Mouse (Mus musculus) liver, postnatal 0 days (tissue): ENCODE results near the gene Sf3b5. TPM values are rescaled to one million over a fixed set of nuclear protein-coding genes. Genes with fewer than 3 reads are reported as not detected.

Source experiments
- ATAC-seq: fragments of 200-750 bp; cut with Nextera tagmentation; 2 replicates; pipeline ENCODE4 v1.8.0; 2017; ENCODE audit warnings: mild to moderate bottlenecking, moderate library complexity
- DNase-seq: peaks from one replicate; pipeline ENCODE4 v3.0.0-alpha.2; 2016
- H3K27ac ChIP-seq: fragments of 300-500 bp; sonication (generic); 2 replicates; pipeline ENCODE4 v1.5.1; 2014; ENCODE audit warnings: antibody characterized with exemption, moderate library complexity, mild to moderate bottlenecking, low read depth
- H3K27me3 ChIP-seq: fragments of 300-500 bp; sonication (generic); 2 replicates; pipeline ENCODE4 v1.6.1; 2014; ENCODE audit warnings: low read length, control low read depth, mixed read lengths; ENCODE audit not compliant: insufficient read depth
- H3K36me3 ChIP-seq: fragments of 300-500 bp; sonication (generic); replicated peaks from 2 replicates; pipeline ENCODE4 v1.6.1; 2014; ENCODE audit warnings: mild to moderate bottlenecking, control low read depth, low read length, moderate library complexity, mixed read lengths; ENCODE audit not compliant: insufficient read depth
- H3K4me1 ChIP-seq: fragments of 300-500 bp; sonication (generic); 2 replicates; pipeline ENCODE4 v1.6.1; 2014; ENCODE audit warnings: antibody characterized with exemption, mild to moderate bottlenecking, control low read depth; ENCODE audit not compliant: insufficient read depth
- H3K4me2 ChIP-seq: fragments of 300-500 bp; sonication (generic); 2 replicates; pipeline ENCODE4 v1.6.1; 2014; ENCODE audit warnings: low read depth, mild to moderate bottlenecking, low read length, moderate library complexity, mixed read lengths
- H3K4me3 ChIP-seq: fragments of 300-500 bp; sonication (generic); 2 replicates; pipeline ENCODE4 v1.5.1; 2014; ENCODE audit warnings: low read depth, low read length
- H3K9ac ChIP-seq: fragments of 300-500 bp; sonication (generic); replicated peaks from 2 replicates; pipeline ENCODE4 v1.6.1; 2014; ENCODE audit warnings: mild to moderate bottlenecking, moderate library complexity
- H3K9me3 ChIP-seq: fragments of 300-500 bp; sonication (generic); 2 replicates; pipeline ENCODE4 v1.6.1; 2016; ENCODE audit warnings: mild to moderate bottlenecking, control low read depth, low read length, mixed read lengths
- CTCF ChIP-seq: sonication (generic); IDR thresholded peaks from 2 replicates; pipeline ENCODE4 v1.5.1; 2016; ENCODE audit warnings: antibody characterized with exemption, low read depth
- EP300 ChIP-seq: IDR thresholded peaks from 2 replicates; pipeline ENCODE4 v1.6.1; 2016; ENCODE audit warnings: antibody characterized with exemption, low read depth, mild to moderate bottlenecking
- WGBS: fragments of 180-500 bp; shearing (Covaris S2); extraction: QIAGEN DNeasy Blood & Tissue Kit; methylation state at CpG from one replicate; pipeline ENCODE4 v1.1.7; 2014; ENCODE audit not compliant: insufficient replicate concordance; 5-methylcytosine and 5-hydroxymethylcytosine counted together
- polyA plus RNA-seq: library from polyadenylated mRNA; unstranded; fragments of >200 nt; fragmentation: Nextera tagmentation; extraction: Ambion mirVana; gene quantifications from 2 replicates; pipeline ENCODE4 v1.2.1, GENCODE M21; 2015

Sf3b5 gene
- polyA plus RNA-seq, 1 experiment from 2014 or later = 15.5 TPM

DNA sequence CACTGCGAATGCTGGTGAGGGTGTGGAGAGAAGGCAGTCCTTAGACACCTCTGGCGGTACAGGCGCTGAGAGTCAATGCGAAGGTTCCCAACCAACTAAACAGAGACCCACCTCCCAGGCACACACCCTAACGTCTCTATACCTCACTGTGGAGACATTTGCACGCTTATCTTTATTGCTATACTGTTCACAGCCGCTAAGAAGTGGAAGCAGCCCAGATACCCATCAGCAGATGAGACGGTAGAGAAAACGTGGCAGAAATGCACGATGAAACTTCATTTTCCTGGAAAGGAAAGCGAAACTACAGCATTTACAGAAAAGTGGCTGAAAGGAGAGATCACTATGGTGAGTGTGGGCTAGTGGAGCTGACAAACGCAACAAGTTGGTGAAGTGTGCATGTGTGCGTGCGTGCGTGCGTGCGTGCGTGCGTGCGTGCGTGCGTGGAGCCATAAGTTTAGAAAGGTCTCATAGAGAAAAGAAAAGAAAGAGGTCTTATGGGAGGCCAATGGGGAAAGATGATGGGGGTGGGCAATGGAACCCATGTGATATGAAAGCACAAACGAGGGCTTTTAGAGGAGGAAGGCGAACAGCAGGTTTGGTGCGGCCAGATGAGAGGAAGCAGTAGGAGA is 11.6 kb upstream of the Sf3b5 start:
- DNase-seq (no peak), ATAC-seq (no peak)
- Histone ChIP-seq H3K27ac (no peak overlapping the region), H3K4me2 (no peak overlapping the region), H3K9ac (no peak overlapping the region), H3K27me3 (no peaks in the 10 kb centered on the region), H3K9me3 (no peaks in the 10 kb centered on the region), H3K36me3 (no peaks in the 10 kb centered on the region), H3K4me1 (no peaks in the 10 kb centered on the region; the same call in 1 of the 2 replicates), H3K4me3 (no peak overlapping the region)
- TF ChIP-seq EP300 = no peak
- TF ChIP-seq CTCF = no peak
- WGBS = 74% methylated on average over 25 of the region's 25 CpGs

DNA sequence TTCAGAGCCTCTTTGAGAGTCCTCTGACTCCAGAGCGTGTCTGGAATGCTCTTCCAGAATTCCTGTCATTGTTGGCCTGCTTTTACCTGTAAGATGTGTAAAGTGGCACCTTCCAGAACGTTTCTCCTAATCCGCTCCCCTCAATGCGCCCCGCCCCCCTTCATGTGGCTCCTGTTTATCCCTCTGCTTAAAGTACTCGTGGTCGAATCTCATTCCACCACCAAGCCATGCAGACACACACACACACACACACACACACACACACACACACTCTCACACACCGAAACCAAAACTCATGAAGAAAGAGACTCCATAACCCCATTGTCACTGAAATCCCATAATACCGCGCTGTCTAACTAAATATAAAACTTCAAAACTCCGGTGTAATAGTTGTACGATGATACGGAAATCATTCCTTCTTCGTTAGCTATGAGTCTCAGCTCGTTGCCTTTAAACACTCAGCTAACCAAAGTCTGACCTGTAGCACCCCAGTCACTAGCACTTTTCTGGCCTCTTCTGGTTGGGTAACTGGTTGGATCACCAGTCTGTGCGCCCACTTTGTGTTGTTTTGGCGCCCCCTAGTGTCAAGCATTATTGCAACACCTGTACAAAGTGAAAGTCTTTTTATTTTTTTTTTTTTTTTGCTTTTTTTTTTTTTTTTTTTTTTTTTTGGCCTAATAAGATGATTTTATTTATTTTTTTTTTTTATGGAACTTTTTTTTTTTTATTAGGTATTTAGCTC is 8.2 kb upstream of the Sf3b5 start:
- peak; percentile 83 for ATAC-seq
- 43% methylated on average over 17 of the region's 17 CpGs for WGBS
- H3K27me3 ChIP-seq = no peaks in the 10 kb centered on the region
- H3K9ac ChIP-seq = no peak overlapping the region
- no peaks in the 10 kb centered on the region for H3K36me3 ChIP-seq
- DNase-seq = peak; percentile 91
- TF ChIP-seq EP300 (no peak), CTCF (peak; percentile 89)
- H3K4me3 ChIP-seq = no peak overlapping the region
- H3K27ac ChIP-seq = no peak overlapping the region
- peak overlapping the region; percentile 30; the same call in 1 of the 2 replicates for H3K4me2 ChIP-seq
- H3K4me1 ChIP-seq = no peaks in the 10 kb centered on the region
- no peaks in the 10 kb centered on the region for H3K9me3 ChIP-seq

DNA sequence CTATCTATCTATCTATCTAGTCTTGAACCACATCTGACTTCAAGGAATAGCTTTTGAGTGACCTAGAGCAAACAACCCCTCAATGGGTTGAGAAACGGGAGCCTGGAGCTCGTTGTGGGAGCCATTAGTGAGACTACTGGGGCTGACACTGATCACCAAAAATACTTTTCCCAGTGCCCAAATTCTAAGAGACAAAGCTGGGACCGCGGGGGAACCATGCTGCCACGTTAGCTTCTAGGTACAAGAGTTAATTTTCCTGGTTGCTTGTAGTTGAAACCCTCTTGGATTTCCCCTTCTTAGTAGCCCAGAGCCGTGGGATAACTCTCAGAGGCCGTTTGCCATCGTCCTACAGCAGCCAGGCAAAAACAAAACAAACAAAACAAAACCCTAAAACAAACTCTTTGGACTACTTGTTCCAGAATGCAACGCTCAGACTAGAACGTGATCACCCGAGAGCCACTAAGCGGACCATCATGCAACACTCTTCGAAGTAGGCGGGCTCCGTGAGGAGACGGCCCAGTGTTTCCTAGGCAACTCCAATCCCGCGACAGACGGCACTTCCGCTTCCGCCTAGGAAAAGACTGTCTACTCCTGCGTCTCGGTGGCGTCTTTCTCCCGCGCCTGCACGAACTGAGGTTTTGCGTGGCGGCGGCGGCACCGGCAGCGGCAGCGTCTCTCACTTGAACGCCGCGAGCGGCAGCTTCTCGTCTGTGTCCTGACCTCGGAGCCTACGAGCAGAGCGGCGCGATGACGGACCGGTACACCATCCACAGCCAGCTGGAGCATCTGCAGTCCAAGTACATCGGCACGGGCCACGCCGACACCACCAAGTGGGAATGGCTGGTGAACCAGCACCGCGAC is 3.0 kb downstream of the Sf3b5 start:
- peak; percentile 94 for DNase-seq
- peak overlapping the region; percentile 96 for H3K4me2 ChIP-seq
- peak overlapping the region; percentile 95 for H3K4me3 ChIP-seq
- 2% methylated on average over 52 of the region's 52 CpGs for WGBS
- no peaks in the 10 kb centered on the region for H3K9me3 ChIP-seq
- H3K9ac ChIP-seq = peak overlapping the region; percentile 92
- peak overlapping the region; percentile 77 for H3K27ac ChIP-seq
- H3K4me1 ChIP-seq = peaks cover 10% of the 10 kb centered on the region
- TF ChIP-seq CTCF = no peak
- TF ChIP-seq EP300 = no peak
- no peaks in the 10 kb centered on the region; the same call in 1 of the 2 replicates for H3K36me3 ChIP-seq
- H3K27me3 ChIP-seq = no peaks in the 10 kb centered on the region
- ATAC-seq = peak; percentile 100

DNA sequence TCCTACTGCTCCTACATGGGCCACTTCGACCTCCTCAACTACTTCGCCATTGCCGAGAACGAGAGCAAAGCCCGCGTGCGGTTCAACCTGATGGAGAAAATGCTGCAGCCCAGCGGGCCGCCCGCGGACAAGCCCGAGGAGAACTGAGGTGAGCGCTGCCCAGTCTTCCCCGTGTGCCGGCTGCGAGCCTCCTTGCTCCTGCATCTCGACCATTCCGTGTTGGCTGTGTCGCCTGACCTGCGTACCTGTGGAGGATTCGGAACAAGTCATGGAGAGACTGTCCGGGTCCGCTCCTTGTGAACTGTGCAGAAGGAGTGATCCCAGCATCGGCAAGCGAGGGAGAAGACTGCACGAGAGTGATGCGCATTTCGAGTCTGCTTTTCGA is 3.6 kb downstream of the Sf3b5 start:
- WGBS = under 1% methylated on average over 29 of the region's 29 CpGs
- DNase-seq (no peak), ATAC-seq (peak; percentile 37)
- Histone ChIP-seq H3K4me3 (peak overlapping the region; percentile 95), H3K4me2 (peak overlapping the region; percentile 96), H3K4me1 (peaks cover 10% of the 10 kb centered on the region), H3K27ac (peak overlapping the region; percentile 61), H3K27me3 (no peaks in the 10 kb centered on the region), H3K9me3 (no peaks in the 10 kb centered on the region), H3K36me3 (no peaks in the 10 kb centered on the region; the same call in 1 of the 2 replicates), H3K9ac (peak overlapping the region; percentile 92)
- no peak for TF ChIP-seq CTCF

DNA sequence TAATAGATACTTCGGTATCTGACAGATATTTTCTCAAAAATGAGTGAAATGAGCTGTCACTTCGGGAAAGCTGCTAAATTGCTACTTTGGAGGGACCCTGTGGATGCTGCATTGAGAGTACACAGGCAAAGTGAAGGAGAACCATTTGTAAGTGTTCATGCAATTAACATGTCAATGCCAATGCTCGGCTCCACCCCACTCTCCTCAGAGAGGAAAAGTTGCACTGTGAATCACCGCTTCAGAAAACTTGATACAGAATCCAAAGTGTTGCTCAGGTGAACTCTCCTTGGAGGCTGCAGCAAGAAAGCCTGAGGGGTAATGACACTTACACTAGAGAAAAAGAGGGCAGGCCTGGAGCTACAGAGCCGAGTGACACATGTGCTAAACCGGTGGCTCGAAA is 8.9 kb downstream of the Sf3b5 start:
- 82% methylated on average over 7 of the region's 7 CpGs for WGBS
- Histone ChIP-seq H3K27ac (no peak overlapping the region), H3K4me3 (no peak overlapping the region), H3K9me3 (no peaks in the 10 kb centered on the region), H3K9ac (no peak overlapping the region), H3K36me3 (no peaks in the 10 kb centered on the region; the same call in 1 of the 2 replicates), H3K4me1 (peaks cover 7% of the 10 kb centered on the region), H3K27me3 (no peaks in the 10 kb centered on the region), H3K4me2 (no peak overlapping the region)
- no peak for DNase-seq
- TF ChIP-seq CTCF (no peak), EP300 (no peak)
- ATAC-seq = no peak

DNA sequence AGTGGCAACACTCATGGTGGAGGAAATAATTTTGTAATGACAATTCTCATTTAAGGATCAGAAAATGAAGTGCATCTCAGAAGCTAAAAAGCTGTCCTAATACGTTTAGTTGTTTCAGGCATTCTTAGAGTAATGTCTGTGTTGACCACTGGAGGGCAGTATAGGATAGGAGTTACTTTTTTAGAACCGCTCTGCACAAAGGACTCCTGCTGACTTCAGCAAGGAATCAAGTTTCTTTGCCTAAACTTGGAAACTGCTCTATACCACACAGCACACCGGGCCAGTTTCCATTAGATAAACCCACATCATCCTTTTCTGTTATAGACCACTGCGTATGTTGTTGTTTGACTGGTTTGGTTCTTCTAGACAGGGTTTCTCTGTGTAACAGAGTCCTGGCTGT is 11.4 kb downstream of the Sf3b5 start:
- Histone ChIP-seq H3K9ac (no peak overlapping the region), H3K27ac (no peak overlapping the region), H3K36me3 (no peaks in the 10 kb centered on the region), H3K4me2 (no peak overlapping the region), H3K4me3 (no peak overlapping the region), H3K27me3 (no peaks in the 10 kb centered on the region), H3K9me3 (no peaks in the 10 kb centered on the region), H3K4me1 (no peaks in the 10 kb centered on the region)
- TF ChIP-seq EP300 = no peak
- TF ChIP-seq CTCF = peak; percentile 83
- WGBS = 23% methylated on average over 4 of the region's 4 CpGs
- DNase-seq (peak; percentile 26), ATAC-seq (peak; percentile 43; the same call in 1 of the 2 replicates)
